ENCODE assay signal across 8 mouse cellular contexts in the genomic region with DNA sequence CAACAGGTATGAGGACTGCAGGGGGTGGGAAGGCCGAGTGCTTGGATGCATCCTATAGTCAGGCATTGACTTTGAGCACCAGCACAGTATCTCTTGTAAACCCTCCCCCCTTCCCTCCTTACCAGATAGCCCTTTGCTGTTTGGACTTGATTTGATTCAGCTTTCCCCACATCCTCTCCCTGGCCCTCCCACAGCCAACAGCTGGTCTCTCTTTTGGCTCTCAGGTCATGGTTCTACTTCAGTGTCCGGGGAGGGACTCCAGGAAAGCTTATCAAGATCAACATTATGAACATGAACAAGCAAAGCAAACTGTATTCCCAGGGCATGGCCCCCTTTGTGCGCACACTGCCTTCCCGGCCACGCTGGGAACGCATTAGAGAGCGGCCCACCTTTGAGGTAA. TPM values are rescaled to one million over a fixed set of nuclear protein-coding genes. Genes with fewer than 3 reads are reported as not detected.
A peak's percentile ranks its signal among the peaks of the same experiment; 100 is the strongest.
DNase-seq lines count a peak whose midpoint lies in the region; ATAC-seq and TF ChIP-seq lines count a peak whose summit lies in the region.

No protein-coding gene starts in this region.

- DNase-seq in liver, embryonic 11.5 days (ENCODE audit: low spot score), result no peak
- no peak for DNase-seq in liver
- DNase-seq in forebrain, embryonic 11.5 days (ENCODE audit: low spot score), result no peak
- DNase-seq in limb, embryonic 11.5 days (ENCODE audit: low spot score), result no peak
- no peak for DNase-seq in cerebellum, adult 9-10 months
- no peak for DNase-seq in left cerebral cortex, adult 8-10 months (ENCODE audit: low spot score in 2 of 2)
- DNase-seq in adrenal gland, adult 8-10 months, result no peak

- TF ChIP-seq POLR2A in small intestine, adult 2 months (IDR thresholded peaks at IDR 0.05; ENCODE audit: low read depth, low read length), result no peak

- peak overlapping the region; percentile 73; the same call in 1 of the 2 replicates for H3K4me3 ChIP-seq in liver, embryonic 11.5 days (ENCODE audit: low read depth, low read length)
- no peak overlapping the region for H3K4me3 ChIP-seq in forebrain, embryonic 11.5 days (ENCODE audit: low read depth, low read length)
- H3K4me3 ChIP-seq in limb, embryonic 11.5 days (ENCODE audit: low read depth, low read length), result peak overlapping the region; percentile 58
- 0 out of 2 replicates have a peak overlapping the region, but pooled peaks have one; percentile 2 for H3K4me3 ChIP-seq in small intestine, adult 2 months (ENCODE audit: low read depth, low read length)

- peak overlapping the region; percentile 90 for H3K4me2 ChIP-seq in liver, embryonic 11.5 days
- peak overlapping the region; percentile 85; the same call in 1 of the 2 replicates for H3K4me2 ChIP-seq in forebrain, embryonic 11.5 days (ENCODE audit: low read depth, low read length, severe bottlenecking)
- H3K4me2 ChIP-seq in limb, embryonic 11.5 days (ENCODE audit: low read depth, severe bottlenecking), result peak overlapping the region; percentile 75; the same call in 1 of the 2 replicates

- 0 out of 2 replicates have a peak overlapping the region, but pooled peaks have one; percentile 3 for H3K9ac ChIP-seq in liver, embryonic 11.5 days (ENCODE audit: low read depth, low read length)
- peak overlapping the region; percentile 91 for H3K9ac ChIP-seq in forebrain, embryonic 11.5 days (ENCODE audit: low read length)
- peak overlapping the region; percentile 80 for H3K9ac ChIP-seq in limb, embryonic 11.5 days (ENCODE audit: low read length)

- peaks cover 17% of the 10 kb centered on the region for H3K4me1 ChIP-seq in liver, embryonic 11.5 days (replicated peaks; ENCODE audit: control insufficient read depth, insufficient read depth, low read length)
- H3K4me1 ChIP-seq in forebrain, embryonic 11.5 days (replicated peaks; ENCODE audit: control insufficient read depth, insufficient read depth, low read length), result peaks cover 3% of the 10 kb centered on the region; the same call in 1 of the 2 replicates
- peaks cover 6% of the 10 kb centered on the region for H3K4me1 ChIP-seq in limb, embryonic 11.5 days (ENCODE audit: control insufficient read depth, insufficient read depth, low read length)
- no peaks in the 10 kb centered on the region; the same call in 1 of the 2 replicates for H3K4me1 ChIP-seq in small intestine, adult 2 months (ENCODE audit: control insufficient read depth, insufficient read depth, insufficient read length, low read length)

- no peak for TF ChIP-seq CTCF in small intestine, adult 2 months (IDR thresholded peaks at IDR 0.05; ENCODE audit: extremely low read depth, insufficient read length, insufficient replicate concordance, low read depth, low read length)

- ATAC-seq in liver, embryonic 11.5 days (replicated peaks; ENCODE audit: low FRiP score), result no peak
- ATAC-seq in forebrain, embryonic 11.5 days (replicated peaks; ENCODE audit: low FRiP score), result no peak
- ATAC-seq in limb, embryonic 11.5 days (ENCODE audit: insufficient number of reproducible peaks, low FRiP score, low TSS enrichment, low read depth), result no peak

- 74% methylated on average over 7 of the region's 7 CpGs for WGBS in liver, embryonic 11.5 days
- WGBS in forebrain, embryonic 11.5 days, result 90% methylated on average over 7 of the region's 7 CpGs
- WGBS in limb, embryonic 11.5 days, result 85% methylated on average over 7 of the region's 7 CpGs
- 75% methylated on average over 7 of the region's 7 CpGs for WGBS in small intestine, adult 2 months

- H3K36me3 ChIP-seq in liver, embryonic 11.5 days (ENCODE audit: control insufficient read depth, insufficient read depth, low read length), result peaks cover 28% of the 10 kb centered on the region
- peaks cover 15% of the 10 kb centered on the region; the same call in 1 of the 2 replicates for H3K36me3 ChIP-seq in forebrain, embryonic 11.5 days (ENCODE audit: control insufficient read depth, insufficient read depth, low read length)
- H3K36me3 ChIP-seq in limb, embryonic 11.5 days (ENCODE audit: control insufficient read depth, insufficient read depth, low read length), result peaks cover 29% of the 10 kb centered on the region; the same call in 1 of the 2 replicates
- H3K36me3 ChIP-seq in small intestine, adult 2 months (ENCODE audit: control insufficient read depth, insufficient read depth, low read length), result peaks cover 15% of the 10 kb centered on the region

- H3K27ac ChIP-seq in liver, embryonic 11.5 days (ENCODE audit: low read depth, low read length), result no peak overlapping the region
- no peak overlapping the region for H3K27ac ChIP-seq in forebrain, embryonic 11.5 days (ENCODE audit: low read depth, low read length)
- H3K27ac ChIP-seq in limb, embryonic 11.5 days (replicated peaks; ENCODE audit: low read depth, low read length), result no peak overlapping the region
- peak overlapping the region; percentile 15; the same call in 1 of the 2 replicates for H3K27ac ChIP-seq in small intestine, adult 2 months (ENCODE audit: insufficient read depth, low read depth, low read length)

- H3K9me3 ChIP-seq in liver, embryonic 11.5 days (ENCODE audit: control insufficient read depth, low read length), result no peaks in the 10 kb centered on the region
- H3K9me3 ChIP-seq in forebrain, embryonic 11.5 days (ENCODE audit: control insufficient read depth, low read length), result no peaks in the 10 kb centered on the region
- no peaks in the 10 kb centered on the region for H3K9me3 ChIP-seq in limb, embryonic 11.5 days (ENCODE audit: control insufficient read depth, low read length)

- H3K27me3 ChIP-seq in liver, embryonic 11.5 days (replicated peaks; ENCODE audit: control insufficient read depth, insufficient read depth, low read length), result no peaks in the 10 kb centered on the region
- H3K27me3 ChIP-seq in forebrain, embryonic 11.5 days (ENCODE audit: control insufficient read depth, insufficient read depth, low read length), result no peaks in the 10 kb centered on the region
- H3K27me3 ChIP-seq in limb, embryonic 11.5 days (ENCODE audit: control insufficient read depth, insufficient read depth, low read length), result no peaks in the 10 kb centered on the region
- H3K27me3 ChIP-seq in small intestine, adult 2 months (ENCODE audit: control insufficient read depth, insufficient read depth, low read length), result no peaks in the 10 kb centered on the region

RNA-seq across cellular contexts. Expression of a gene that starts 1.9 kb away (rescaled TPM):
- polyA plus RNA-seq in liver, embryonic 11.5 days (2014; fragmentation: Nextera tagmentation; extraction: Ambion mirVana), result 12.4 and 14.4 TPM in 2 replicates
- 34.5 and 37.3 TPM in 2 replicates for polyA plus RNA-seq in forebrain, embryonic 11.5 days (2014; fragmentation: Nextera tagmentation; extraction: Ambion mirVana)
- polyA plus RNA-seq in limb, embryonic 11.5 days (2014; fragmentation: Nextera tagmentation; extraction: Ambion mirVana), result 33.0 and 35.7 TPM in 2 replicates
- 4.1 and 10.2 TPM in 2 replicates for polyA plus RNA-seq in small intestine, adult 2 months (2012; rRNA removed)
- total RNA-seq in left cerebral cortex, adult 8-10 months (2022), result 10 to 100 TPM; 14.6 to 18.2 (median 17.0) TPM
- 10 to 100 TPM in 3 of 4 experiments, 1 to 10 TPM in 1; 9.9 to 22.6 (median 17.7) TPM for total RNA-seq in adrenal gland, adult 8-10 months (2022)

RNA-seq across cellular contexts. Expression of a gene that starts 17.2 kb away (rescaled TPM):
- 467 and 501 TPM in 2 replicates for polyA plus RNA-seq in liver, embryonic 11.5 days (2014; fragmentation: Nextera tagmentation; extraction: Ambion mirVana)
- 339 and 356 TPM in 2 replicates for polyA plus RNA-seq in forebrain, embryonic 11.5 days (2014; fragmentation: Nextera tagmentation; extraction: Ambion mirVana)
- polyA plus RNA-seq in limb, embryonic 11.5 days (2014; fragmentation: Nextera tagmentation; extraction: Ambion mirVana), result 384 and 395 TPM in 2 replicates
- polyA plus RNA-seq in small intestine, adult 2 months (2012; rRNA removed), result 161 and 211 TPM in 2 replicates
- total RNA-seq in left cerebral cortex, adult 8-10 months (2022), result 100 to 1,000 TPM in 1 of 4 experiments, 10 to 100 TPM in 3; 86.3 to 105 (median 90.6) TPM
- total RNA-seq in adrenal gland, adult 8-10 months (2022), result 100 to 1,000 TPM; 210 to 235 (median 214) TPM

RNA-seq across cellular contexts. Expression of a gene that starts 22.6 kb away (rescaled TPM):
- 66.5 and 67.2 TPM in 2 replicates for polyA plus RNA-seq in liver, embryonic 11.5 days (2014; fragmentation: Nextera tagmentation; extraction: Ambion mirVana)
- 49.8 and 52.2 TPM in 2 replicates for polyA plus RNA-seq in forebrain, embryonic 11.5 days (2014; fragmentation: Nextera tagmentation; extraction: Ambion mirVana)
- 49.3 and 50.9 TPM in 2 replicates for polyA plus RNA-seq in limb, embryonic 11.5 days (2014; fragmentation: Nextera tagmentation; extraction: Ambion mirVana)
- 77.1 and 115 TPM in 2 replicates for polyA plus RNA-seq in small intestine, adult 2 months (2012; rRNA removed)
- total RNA-seq in left cerebral cortex, adult 8-10 months (2022), result 10 to 100 TPM; 58.3 to 64.4 (median 62.9) TPM
- 10 to 100 TPM; 55.5 to 66.8 (median 59.6) TPM for total RNA-seq in adrenal gland, adult 8-10 months (2022)

RNA-seq across cellular contexts. Expression of a gene that starts 22.8 kb away (rescaled TPM):
- polyA plus RNA-seq in liver, embryonic 11.5 days (2014; fragmentation: Nextera tagmentation; extraction: Ambion mirVana), result 89.5 and 95.1 TPM in 2 replicates
- 44.6 and 44.7 TPM in 2 replicates for polyA plus RNA-seq in forebrain, embryonic 11.5 days (2014; fragmentation: Nextera tagmentation; extraction: Ambion mirVana)
- 117 and 122 TPM in 2 replicates for polyA plus RNA-seq in limb, embryonic 11.5 days (2014; fragmentation: Nextera tagmentation; extraction: Ambion mirVana)
- 51.8 and 81.9 TPM in 2 replicates for polyA plus RNA-seq in small intestine, adult 2 months (2012; rRNA removed)
- 1 to 10 TPM; 2.3 to 4.2 (median 2.8) TPM for total RNA-seq in left cerebral cortex, adult 8-10 months (2022)
- total RNA-seq in adrenal gland, adult 8-10 months (2022), result 10 to 100 TPM; 48.7 to 62.4 (median 51.8) TPM

RNA-seq across cellular contexts. Expression of a gene that starts 30.9 kb away (rescaled TPM):
- 58.6 and 60.2 TPM in 2 replicates for polyA plus RNA-seq in liver, embryonic 11.5 days (2014; fragmentation: Nextera tagmentation; extraction: Ambion mirVana)
- polyA plus RNA-seq in forebrain, embryonic 11.5 days (2014; fragmentation: Nextera tagmentation; extraction: Ambion mirVana), result 6.9 and 7.1 TPM in 2 replicates
- 5.4 and 7.9 TPM in 2 replicates for polyA plus RNA-seq in limb, embryonic 11.5 days (2014; fragmentation: Nextera tagmentation; extraction: Ambion mirVana)
- 285 and 579 TPM in 2 replicates for polyA plus RNA-seq in small intestine, adult 2 months (2012; rRNA removed)
- 10 to 100 TPM; 16.2 to 21.5 (median 18.9) TPM for total RNA-seq in left cerebral cortex, adult 8-10 months (2022)
- 10 to 100 TPM; 60.9 to 74.4 (median 69.4) TPM for total RNA-seq in adrenal gland, adult 8-10 months (2022)

Comparison
In these comparisons a context has a peak if more than half of its experiments do, and no peak if none do; other contexts are left out.
1. H3K9ac ChIP-seq: peak in every context shown above with its lines; median percentile 91 in forebrain, embryonic 11.5 days; 80 in limb, embryonic 11.5 days; 3 in liver, embryonic 11.5 days.